Mouse (Mus musculus) ES-E14 (cell line): Measurements from ENCODE around the gene Baiap2.

ENCODE experiments used
- CHD2 ChIP-seq: IDR thresholded peaks from 2 replicates; pipeline ENCODE4 v1.6.1; 2014; ENCODE audit warnings: mild to moderate bottlenecking, low read depth, low read length, inconsistent platforms
- HCFC1 ChIP-seq: IDR thresholded peaks from 2 replicates; pipeline ENCODE4 v1.6.1; 2012; ENCODE audit warnings: low read length, inconsistent platforms, borderline replicate concordance; ENCODE audit not compliant: insufficient read depth
- MAFK ChIP-seq: IDR thresholded peaks from 2 replicates; pipeline ENCODE4 v1.6.1; 2014; ENCODE audit warnings: mild to moderate bottlenecking, low read depth, low read length, inconsistent platforms; ENCODE audit not compliant: insufficient read depth
- ZC3H11A ChIP-seq: IDR thresholded peaks from 2 replicates; pipeline ENCODE4 v1.6.1; 2012; ENCODE audit warnings: low read depth, mild to moderate bottlenecking, inconsistent platforms, low read length, borderline replicate concordance

- no peak for TF ChIP-seq ZC3H11A
- TF ChIP-seq HCFC1, result no peak
- no peak for TF ChIP-seq CHD2
- no peak for TF ChIP-seq MAFK
Observed at GRCm38 (mm10) chr11:119973789-119974188, 31.2 kb downstream of the Baiap2 start.
